Mouse (Mus musculus) mesoderm, embryonic 11.5 days (tissue): ENCODE results near the gene Zfp526.
A peak's percentile ranks its signal among the peaks of the same experiment; 100 is the strongest.

ENCODE experiments used
- DNase-seq: peaks from one replicate; pipeline ENCODE4 v3.0.0-alpha.2; 2012; ENCODE audit warnings: low read depth, low spot score

Gene Zfp526

DNA sequence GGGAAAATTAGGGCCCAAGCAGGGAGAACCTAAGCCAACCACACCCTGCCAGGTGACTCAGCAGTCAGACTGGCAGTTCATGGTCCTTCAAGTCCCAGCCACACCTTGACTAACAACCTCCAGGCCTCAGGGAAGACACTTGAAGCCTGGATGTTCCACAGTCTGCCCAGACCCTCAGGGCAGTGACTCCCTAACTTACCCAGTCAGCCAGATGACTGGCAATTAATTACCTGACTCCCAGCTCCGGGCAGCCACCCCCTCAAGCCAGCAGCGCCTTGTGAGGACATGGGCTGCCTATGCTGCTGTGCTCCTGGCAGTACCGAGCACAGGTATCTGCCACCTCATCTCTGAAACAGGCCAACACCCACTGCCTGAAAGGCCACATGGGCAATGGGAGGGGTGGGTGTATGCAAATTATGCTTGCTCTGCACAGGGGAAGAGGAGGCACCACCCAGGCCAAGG lies 12.0 kb upstream of the Zfp526 start:
- no peak for DNase-seq

DNA sequence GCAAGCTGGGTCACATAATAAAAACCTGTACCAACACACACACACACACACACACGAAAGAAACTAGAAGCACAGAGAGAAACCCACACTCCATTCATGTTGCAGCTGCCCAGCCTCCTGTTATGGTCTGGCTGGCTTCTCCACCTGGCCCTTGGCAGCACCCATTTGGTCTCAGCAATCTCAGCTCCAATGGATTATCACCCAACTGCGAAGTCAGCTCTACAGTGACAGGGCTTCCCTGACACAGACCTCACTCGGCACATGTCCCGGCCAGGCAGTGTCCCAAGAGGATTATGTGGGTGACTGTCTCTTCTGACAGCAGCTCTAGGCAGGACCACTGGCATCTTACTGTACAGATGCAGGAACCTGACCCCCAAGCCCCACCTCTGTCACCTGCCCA lies 10.7 kb upstream of the Zfp526 start:
- DNase-seq = no peak

GRCm38 (mm10) chr7:25213099-25213498 lies 8.1 kb upstream of the Zfp526 start:
- DNase-seq = no peak

DNA sequence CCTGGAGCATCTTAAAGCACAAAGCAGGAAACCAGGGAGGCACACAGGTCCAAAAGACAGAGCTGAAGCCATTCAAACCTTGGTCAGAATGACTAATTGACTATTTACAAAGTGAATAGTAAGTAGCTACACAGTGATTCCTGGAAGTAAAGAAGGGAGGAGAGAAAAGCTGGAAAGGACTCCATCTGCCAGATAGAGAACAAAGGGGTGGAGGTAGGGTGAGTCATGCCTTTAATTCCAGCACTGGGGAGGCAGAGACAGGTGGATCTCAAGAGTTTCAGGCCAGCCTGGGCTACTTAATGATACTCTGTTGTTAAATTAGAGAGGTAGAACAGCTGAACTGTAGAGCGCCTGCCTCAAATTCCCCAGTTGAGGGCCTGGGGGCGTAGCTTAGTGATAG lies 7.1 kb upstream of the Zfp526 start:
- no peak for DNase-seq

GRCm38 (mm10) chr7:25217653-25218395 lies 3.4 kb upstream of the Zfp526 start:
- no peak for DNase-seq

- peak; percentile 81 for DNase-seq
These were observed 2.4 kb upstream of the Zfp526 start for GRCm38 (mm10) chr7:25218705-25219415.

- DNase-seq = peak; percentile 29
These were observed 1.8 kb upstream of the Zfp526 start for GRCm38 (mm10) chr7:25219416-25219750.

GRCm38 (mm10) chr7:25219756-25220456 lies 1.3 kb upstream of the Zfp526 start:
- DNase-seq = peak; percentile 97

GRCm38 (mm10) chr7:25220457-25221101 lies 646 bp upstream of the Zfp526 start, which contains the start of gene Dedd2:
TSS of gene Dedd2 (minus strand) at chr7:25220615.
- no peak for DNase-seq

DNA sequence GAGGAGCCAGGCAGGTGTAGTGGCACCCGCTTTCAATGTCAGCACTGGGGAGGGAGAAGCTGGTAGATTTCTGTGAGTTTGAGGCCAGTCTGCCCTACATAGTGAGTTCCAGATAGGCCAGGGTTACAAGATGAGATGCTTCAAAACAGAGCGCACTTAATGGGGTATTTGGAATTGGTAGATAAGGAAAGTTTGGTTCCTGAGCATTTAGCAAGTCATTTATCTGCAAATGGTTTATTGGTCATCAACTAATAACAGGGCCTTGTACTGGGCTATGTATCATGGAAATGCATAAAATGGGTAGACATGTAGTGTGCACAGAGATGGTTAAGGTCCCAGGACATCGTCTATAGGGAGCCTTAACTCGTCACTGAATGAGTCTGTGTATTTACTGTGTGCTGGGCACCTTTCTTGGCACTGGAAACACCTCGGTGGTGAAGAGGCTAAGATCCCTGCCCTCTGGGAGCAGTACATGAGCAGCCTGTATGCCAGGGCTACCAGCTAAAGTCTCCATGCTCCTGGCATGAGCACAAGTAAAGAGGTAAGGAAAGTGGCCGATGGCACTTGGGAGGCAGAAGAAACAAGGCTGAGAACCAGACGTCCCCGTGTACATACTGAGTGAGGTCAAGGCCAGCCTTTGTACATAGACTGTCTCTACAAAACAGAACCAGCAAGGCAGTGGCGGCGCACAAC lies 1.2 kb downstream of the Zfp526 start:
- no peak for DNase-seq

GRCm38 (mm10) chr7:25227523-25228300 lies 6.5 kb downstream of the Zfp526 start:
- DNase-seq = no peak

- DNase-seq = no peak
These were observed 9.6 kb downstream of the Zfp526 start for GRCm38 (mm10) chr7:25230690-25231285.

- no peak for DNase-seq
These were observed 10.9 kb downstream of the Zfp526 start for GRCm38 (mm10) chr7:25232101-25232648.

- no peak for DNase-seq
These were observed 11.8 kb downstream of the Zfp526 start for GRCm38 (mm10) chr7:25233061-25233460.

DNA sequence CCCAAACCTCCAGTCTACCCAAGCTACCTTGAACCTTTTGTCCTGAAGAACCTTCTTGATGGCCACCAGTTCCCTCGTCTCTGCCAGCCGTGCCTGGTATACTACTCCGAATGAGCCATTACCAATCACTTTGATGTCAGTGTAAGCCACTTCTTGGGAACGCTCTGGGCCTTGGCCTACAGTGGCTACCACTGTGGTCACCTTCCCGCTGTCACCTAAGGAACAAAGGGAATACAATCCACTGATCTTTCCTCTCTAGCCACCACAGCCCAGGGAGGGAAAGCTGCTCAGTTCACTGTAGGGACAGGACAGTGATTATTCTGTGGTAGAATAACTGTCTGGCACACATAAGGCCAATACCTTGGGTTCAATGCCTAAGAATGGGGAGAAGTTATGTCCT lies 14.3 kb downstream of the Zfp526 start:
- DNase-seq = no peak

- DNase-seq = peak; percentile 96
These were observed 16.2 kb downstream of the Zfp526 start, which contains the start of gene Gsk3a for GRCm38 (mm10) chr7:25237249-25238014. TSS of gene Gsk3a (minus strand) at chr7:25237851.

GRCm38 (mm10) chr7:25238015-25238706 lies 16.9 kb downstream of the Zfp526 start:
- DNase-seq = peak; percentile 95
